Mouse (Mus musculus) hindbrain, embryonic 11.5 days (tissue): Measurements from ENCODE around the gene Rreb1. TPM values are rescaled to one million over a fixed set of nuclear protein-coding genes. Genes with fewer than 3 reads are reported as not detected.
"Not testable (repeated sequence)": the region's sequence is repeated elsewhere in the genome, so short reads cannot be mapped to it uniquely, and the experiment has no call there.

Experiments
- ATAC-seq: fragments of 200-750 bp; cut with Nextera tagmentation; 2 replicates; pipeline ENCODE4 v1.8.0; 2017; ENCODE audit warnings: mild to moderate bottlenecking, moderate TSS enrichment, moderate library complexity; ENCODE audit not compliant: low FRiP score
- DNase-seq: peaks from one replicate; pipeline ENCODE4 v3.0.0-alpha.2; 2015; ENCODE audit warnings: low spot score
- H3K27ac ChIP-seq: fragments of 300-500 bp; sonication (generic); 2 replicates; pipeline ENCODE4 v1.5.1; 2014; ENCODE audit warnings: mild to moderate bottlenecking, low read depth, low read length
- H3K27me3 ChIP-seq: fragments of 300-500 bp; sonication (generic); 2 replicates; pipeline ENCODE4 v1.6.1; 2014; ENCODE audit warnings: mild to moderate bottlenecking, low read length, moderate library complexity, mixed read lengths; ENCODE audit not compliant: control insufficient read depth, insufficient read depth
- H3K36me3 ChIP-seq: fragments of 300-500 bp; sonication (generic); 2 replicates; pipeline ENCODE4 v1.6.1; 2014; ENCODE audit warnings: mild to moderate bottlenecking, low read length, moderate library complexity, mixed read lengths; ENCODE audit not compliant: control insufficient read depth, insufficient read depth
- H3K4me1 ChIP-seq: fragments of 300-500 bp; sonication (generic); replicated peaks from 2 replicates; pipeline ENCODE4 v1.6.1; 2014; ENCODE audit warnings: low read length, mixed read lengths; ENCODE audit not compliant: control insufficient read depth, insufficient read depth
- H3K4me2 ChIP-seq: fragments of 300-500 bp; sonication (generic); replicated peaks from 2 replicates; pipeline ENCODE4 v1.6.1; 2014; ENCODE audit warnings: mild to moderate bottlenecking, low read depth, low read length
- H3K4me3 ChIP-seq: fragments of 300-500 bp; sonication (generic); 2 replicates; pipeline ENCODE4 v1.5.1; 2014; ENCODE audit warnings: low read depth, low read length
- H3K9ac ChIP-seq: fragments of 300-500 bp; sonication (generic); 2 replicates; pipeline ENCODE4 v1.6.1; 2014; ENCODE audit warnings: low read depth, low read length
- H3K9me3 ChIP-seq: fragments of 300-500 bp; sonication (generic); 2 replicates; pipeline ENCODE4 v1.6.1; 2016; ENCODE audit warnings: low read length; ENCODE audit not compliant: control insufficient read depth
- WGBS: fragments of 180-500 bp; shearing (Covaris S2); extraction: QIAGEN DNeasy Blood & Tissue Kit; methylation state at CpG from one replicate; pipeline ENCODE4 v1.1.7; 2014; 5-methylcytosine and 5-hydroxymethylcytosine counted together
- polyA plus RNA-seq: library from polyadenylated mRNA; unstranded; fragments of >200 nt; fragmentation: Nextera tagmentation; extraction: Ambion mirVana; gene quantifications from 2 replicates; pipeline ENCODE4 v1.2.1, GENCODE M21; 2014

Gene Rreb1
- polyA plus RNA-seq, 1 experiment from 2014 or later, result 7.0 TPM

- H3K4me1 ChIP-seq, H3K4me3 ChIP-seq, ATAC-seq, H3K36me3 ChIP-seq, H3K27me3 ChIP-seq, H3K27ac ChIP-seq, DNase-seq, H3K9ac ChIP-seq, H3K4me2 ChIP-seq, H3K9me3 ChIP-seq: not testable (repeated sequence)
- 91% methylated on average over 9 of the region's 9 CpGs for WGBS
These were observed 57.6 kb downstream of the Rreb1 start for GRCm38 (mm10) chr13:37835811-37836210.

GRCm38 (mm10) chr13:37837372-37837771 is 59.2 kb downstream of the Rreb1 start:
- ATAC-seq (no peak), DNase-seq (no peak)
- Histone ChIP-seq H3K27me3 (no peaks in the 10 kb centered on the region), H3K4me2 (no peak overlapping the region), H3K9ac (no peak overlapping the region), H3K4me1 (no peaks in the 10 kb centered on the region), H3K36me3 (no peaks in the 10 kb centered on the region), H3K4me3 (no peak overlapping the region), H3K27ac (no peak overlapping the region), H3K9me3 (no peaks in the 10 kb centered on the region)
- WGBS, result 62% methylated on average over 3 of the region's 3 CpGs

DNA sequence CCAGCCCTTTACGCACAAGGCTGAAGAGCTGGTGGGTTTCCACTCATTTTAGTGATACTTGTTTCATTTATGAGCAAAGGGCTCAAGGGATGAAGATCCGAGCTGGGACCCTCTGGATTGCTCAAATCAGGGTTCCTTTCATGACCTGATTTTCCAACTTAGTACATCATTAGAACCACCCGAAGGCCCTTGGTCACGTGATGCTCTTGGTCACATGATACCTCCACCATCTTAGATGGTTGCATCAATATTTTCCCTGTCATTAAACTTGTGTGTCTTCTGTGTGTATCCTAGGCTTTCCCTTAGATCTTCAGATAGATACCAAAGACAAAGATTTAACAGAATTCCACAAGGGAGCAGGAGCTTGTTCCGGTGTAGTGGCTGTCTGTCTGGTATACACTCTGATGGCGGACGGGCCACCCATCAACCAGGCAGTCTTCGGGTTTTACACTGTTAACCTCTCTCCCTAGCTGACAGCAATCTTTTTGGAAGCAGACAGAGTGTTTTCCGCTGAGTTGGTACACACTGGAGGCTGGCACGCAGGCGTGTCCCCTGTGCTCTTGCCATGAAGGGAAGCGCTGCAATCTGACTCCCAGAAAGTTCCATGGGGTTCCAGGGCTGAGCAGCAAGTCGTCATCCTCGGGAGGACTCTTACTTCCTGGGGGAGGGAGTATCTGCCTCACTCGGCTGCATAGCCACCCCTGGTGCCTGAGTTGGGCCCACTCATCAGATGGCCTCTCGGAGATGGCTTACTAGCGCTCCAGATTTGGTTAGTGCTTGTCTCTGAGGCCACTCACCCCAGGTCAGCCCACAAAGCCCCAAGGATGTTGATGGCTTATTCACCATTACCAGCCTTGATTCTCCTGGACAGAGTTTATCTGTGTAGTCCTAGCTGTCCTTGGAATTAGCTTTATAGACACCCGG is 60.3 kb downstream of the Rreb1 start:
- ATAC-seq, result no peak
- 90% methylated on average over 18 of the region's 18 CpGs for WGBS
- H3K9ac ChIP-seq, result no peak overlapping the region
- H3K9me3 ChIP-seq, result no peaks in the 10 kb centered on the region
- H3K27me3 ChIP-seq, result no peaks in the 10 kb centered on the region
- no peak for DNase-seq
- H3K4me2 ChIP-seq, result no peak overlapping the region
- H3K36me3 ChIP-seq, result no peaks in the 10 kb centered on the region
- no peaks in the 10 kb centered on the region for H3K4me1 ChIP-seq
- no peak overlapping the region for H3K4me3 ChIP-seq
- no peak overlapping the region for H3K27ac ChIP-seq

DNA sequence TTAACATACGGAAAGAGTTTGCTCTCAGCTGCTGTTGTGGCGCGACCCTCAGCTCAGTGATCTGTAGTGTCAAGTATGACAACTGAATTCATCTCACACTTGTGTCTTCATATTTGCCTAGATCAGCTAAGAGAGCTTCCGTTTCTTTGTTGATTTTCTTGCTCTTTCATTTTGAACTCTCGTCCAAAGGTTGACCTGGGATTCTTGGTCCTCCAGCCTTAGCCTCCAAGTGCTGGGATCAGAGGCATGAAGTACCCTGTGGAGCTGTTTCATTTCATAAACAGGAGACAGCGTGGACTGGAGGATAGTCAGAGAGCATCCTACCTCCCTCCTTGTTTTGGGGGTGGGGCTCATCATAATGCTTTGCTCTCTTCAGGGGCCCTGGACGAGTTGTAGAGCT is 65.0 kb downstream of the Rreb1 start:
- Histone ChIP-seq H3K4me1 (no peaks in the 10 kb centered on the region), H3K4me2 (no peak overlapping the region), H3K27ac (no peak overlapping the region), H3K4me3 (no peak overlapping the region), H3K27me3 (no peaks in the 10 kb centered on the region), H3K9me3 (no peaks in the 10 kb centered on the region), H3K36me3 (no peaks in the 10 kb centered on the region), H3K9ac (no peak overlapping the region)
- WGBS, result 82% methylated on average over 7 of the region's 7 CpGs
- no peak for ATAC-seq
- DNase-seq, result no peak

DNA sequence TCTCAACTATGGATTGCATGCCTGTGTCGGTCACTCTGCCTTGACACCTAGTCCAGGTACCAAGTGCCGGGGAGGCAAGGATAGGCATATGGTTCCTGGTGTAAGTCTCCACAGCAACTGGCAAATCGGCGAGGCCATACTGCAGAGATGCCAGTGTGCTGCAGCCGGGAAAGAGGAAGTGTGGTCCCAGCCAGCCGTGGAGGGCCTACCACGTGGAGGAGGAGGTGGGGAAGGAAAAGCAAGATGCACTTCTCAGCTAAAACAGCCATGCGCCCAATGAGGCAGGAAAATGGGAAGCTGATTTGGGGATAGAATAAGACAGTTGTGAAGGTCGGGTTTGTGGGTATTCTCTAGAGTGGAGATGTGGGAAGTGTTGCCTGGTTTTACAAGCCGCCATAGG is 65.6 kb downstream of the Rreb1 start:
- H3K4me3 ChIP-seq, result no peak overlapping the region
- no peaks in the 10 kb centered on the region for H3K27me3 ChIP-seq
- DNase-seq (no peak), ATAC-seq (no peak)
- H3K9ac ChIP-seq, result no peak overlapping the region
- no peaks in the 10 kb centered on the region for H3K36me3 ChIP-seq
- WGBS, result 78% methylated on average over 10 of the region's 10 CpGs
- H3K9me3 ChIP-seq, result no peaks in the 10 kb centered on the region
- no peak overlapping the region for H3K27ac ChIP-seq
- no peak overlapping the region for H3K4me2 ChIP-seq
- H3K4me1 ChIP-seq, result no peaks in the 10 kb centered on the region

- no peaks in the 10 kb centered on the region for H3K9me3 ChIP-seq
- H3K4me3 ChIP-seq, result no peak overlapping the region
- no peak overlapping the region for H3K27ac ChIP-seq
- H3K4me1 ChIP-seq, result no peaks in the 10 kb centered on the region
- ATAC-seq (no peak), DNase-seq (no peak)
- 60% methylated on average over 3 of the region's 3 CpGs for WGBS
- no peak overlapping the region for H3K9ac ChIP-seq
- H3K36me3 ChIP-seq, result no peaks in the 10 kb centered on the region
- H3K4me2 ChIP-seq, result no peak overlapping the region
- H3K27me3 ChIP-seq, result no peaks in the 10 kb centered on the region
These were observed 67.0 kb downstream of the Rreb1 start for GRCm38 (mm10) chr13:37845156-37845555.

DNA sequence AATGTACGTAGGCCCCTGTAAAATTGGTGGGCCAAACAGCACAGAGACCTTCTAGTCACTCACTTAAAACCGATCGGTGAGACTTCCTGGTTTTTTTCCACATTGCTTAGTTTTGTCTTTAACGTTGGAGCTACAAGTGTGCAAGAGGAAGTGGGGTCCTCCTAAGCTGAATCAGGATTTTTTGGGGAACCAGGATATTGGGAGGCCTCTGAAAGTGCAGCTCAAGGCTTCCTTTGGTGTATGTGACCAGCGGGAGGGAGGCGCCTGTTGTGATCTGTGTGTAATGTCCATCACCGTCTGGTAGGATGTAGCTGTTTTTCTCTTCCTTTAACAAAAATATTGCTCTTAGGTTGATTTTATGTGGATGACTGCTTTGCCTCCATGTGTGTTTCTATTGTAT is 67.4 kb downstream of the Rreb1 start:
- WGBS, result 78% methylated on average over 7 of the region's 7 CpGs
- H3K4me1 ChIP-seq, result no peaks in the 10 kb centered on the region
- H3K9ac ChIP-seq, result no peak overlapping the region
- no peak overlapping the region for H3K4me2 ChIP-seq
- ATAC-seq (no peak), DNase-seq (no peak)
- no peaks in the 10 kb centered on the region for H3K9me3 ChIP-seq
- no peak overlapping the region for H3K27ac ChIP-seq
- no peaks in the 10 kb centered on the region for H3K36me3 ChIP-seq
- H3K27me3 ChIP-seq, result no peaks in the 10 kb centered on the region
- H3K4me3 ChIP-seq, result no peak overlapping the region

GRCm38 (mm10) chr13:37846507-37846906 is 68.3 kb downstream of the Rreb1 start:
- DNase-seq (no peak), ATAC-seq (no peak)
- Histone ChIP-seq H3K9ac (no peak overlapping the region), H3K27me3 (no peaks in the 10 kb centered on the region), H3K36me3 (no peaks in the 10 kb centered on the region), H3K4me3 (no peak overlapping the region), H3K9me3 (no peaks in the 10 kb centered on the region), H3K4me2 (no peak overlapping the region), H3K4me1 (no peaks in the 10 kb centered on the region), H3K27ac (no peak overlapping the region)
- WGBS, result 81% methylated on average over 11 of the region's 11 CpGs

- no peaks in the 10 kb centered on the region for H3K27me3 ChIP-seq
- H3K27ac ChIP-seq, result no peak overlapping the region
These were observed 68.9 kb downstream of the Rreb1 start for GRCm38 (mm10) chr13:37846962-37847570.

More at GRCm38 (mm10) chr13:37846962-37847570, 68.9 kb downstream of the Rreb1 start:
- Histone ChIP-seq H3K4me2 (no peak overlapping the region), H3K4me3 (no peak overlapping the region), H3K9me3 (no peaks in the 10 kb centered on the region), H3K9ac (no peak overlapping the region), H3K36me3 (no peaks in the 10 kb centered on the region), H3K4me1 (no peaks in the 10 kb centered on the region)
- DNase-seq (no peak), ATAC-seq (no peak)
- WGBS, result 78% methylated on average over 9 of the region's 9 CpGs
